Mouse (Mus musculus): ENCODE measurements around the gene Gm5155. TPM values are rescaled to one million over a fixed set of nuclear protein-coding genes. Genes with fewer than 3 reads are reported as not detected.
"Not testable (repeated sequence)": the region's sequence is repeated elsewhere in the genome, so short reads cannot be mapped to it uniquely, and the experiment has no call there.

Gene Gm5155
- total RNA-seq (2021): not detected

GRCm38 (mm10) chr7:17871467-17871866 is at the start of gene Gm5155:
Gm5155 (plus strand) TSS chr7:17871767.
- no peak for DNase-seq (ENCODE audit: low spot score in 2 of 2)
- intact Hi-C loops (cut with DNase I): no loop called here

- intact Hi-C loops (cut with DNase I): no loop called here
- DNase-seq (ENCODE audit: low spot score in 2 of 2): no peak
These were observed 791 bp upstream of the Gm5155 start for GRCm38 (mm10) chr7:17870776-17871175.

- DNase-seq (ENCODE audit: low spot score in 2 of 2): not testable (repeated sequence)
- intact Hi-C loops (cut with DNase I): loop anchor here (5.0 kb wide), 1 partner anchor 153 kb away; no protein-coding TSS in a partner anchor
These were observed 23.8 kb downstream of the Gm5155 start for GRCm38 (mm10) chr7:17895341-17895740.

- no peak for DNase-seq (ENCODE audit: low spot score in 2 of 2)
These were observed 31.8 kb downstream of the Gm5155 start for GRCm38 (mm10) chr7:17903146-17903915.

More at GRCm38 (mm10) chr7:17903146-17903915, 31.8 kb downstream of the Gm5155 start:
- intact Hi-C loops (cut with DNase I): no loop called here

Other genes with a start within 250 kb of the Gm5155 start
- gene Ceacam5, start 158.5 kb upstream of the Gm5155 start, total RNA-seq (2021): not detected
- not detected for gene Ceacam14, start 59.1 kb upstream of the Gm5155 start, total RNA-seq (2021)
- gene Ceacam11, start 100.4 kb downstream of the Gm5155 start, total RNA-seq (2021): not detected
- gene Ceacam13, start 138.1 kb downstream of the Gm5155 start, total RNA-seq (2021): not detected
- gene Ceacam12, start 194.2 kb downstream of the Gm5155 start, total RNA-seq (2021): not detected

All from left cerebral cortex, postnatal 36 days (tissue).